Mouse (Mus musculus): ENCODE data around the gene Nrl. TPM values are rescaled to one million over a fixed set of nuclear protein-coding genes. Genes with fewer than 3 reads are reported as not detected.

Nrl gene
- polyA plus RNA-seq, 2 experiments: not detected

DNA sequence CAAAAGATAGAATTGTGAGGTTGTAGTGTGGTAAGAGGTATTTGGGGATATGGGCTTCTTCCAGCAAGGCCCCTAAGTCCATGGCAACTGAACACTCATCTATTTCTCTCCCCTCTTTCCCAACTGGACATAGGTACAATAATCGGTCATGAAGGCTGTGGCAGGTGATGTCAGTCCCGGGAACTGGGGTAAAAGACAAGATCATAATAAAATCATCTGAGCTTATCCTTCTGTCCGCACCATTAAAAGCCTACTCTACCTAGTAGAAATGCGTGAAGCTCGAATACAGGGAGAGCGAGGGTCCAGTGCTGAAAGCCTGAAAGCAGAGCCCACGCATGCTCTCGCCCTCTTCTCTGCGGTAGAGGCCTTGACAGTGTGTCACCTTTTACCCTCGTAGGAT, 45.2 kb downstream of the Nrl start:
- WGBS (ENCODE audit: insufficient replicate concordance): 78% methylated on average over 10 of the region's 10 CpGs
- no peaks in the 10 kb centered on the region for H3K27me3 ChIP-seq (ENCODE audit: control insufficient read depth, insufficient read depth, low read length)
- H3K36me3 ChIP-seq (replicated peaks; ENCODE audit: control insufficient read depth, insufficient read depth, low read depth): no peaks in the 10 kb centered on the region
- H3K4me3 ChIP-seq (ENCODE audit: insufficient read depth in 1 of 2, low read depth in 2 of 2, low read length in 2 of 2): peak overlapping the region in 1 of 2 experiments; percentile 83; a peak in 2 of 4 replicates
- H3K9me3 ChIP-seq (ENCODE audit: control insufficient read depth, low read length): no peaks in the 10 kb centered on the region
- H3K4me2 ChIP-seq (ENCODE audit: low read depth): peak overlapping the region; percentile 84
- ATAC-seq (ENCODE audit: insufficient read depth): no peak
- H3K27ac ChIP-seq: no peak overlapping the region; the same call in 1 of the 2 replicates
- peaks cover 34 to 43% of the 10 kb centered on the region in 2 experiments for H3K4me1 ChIP-seq (replicated peaks; ENCODE audit: control insufficient read depth in 2 of 2, insufficient read depth in 2 of 2, low read length in 1 of 2)
- TF ChIP-seq CTCF (IDR thresholded peaks at IDR 0.05; ENCODE audit: low read depth) (no peak), EP300 (IDR thresholded peaks at IDR 0.05; ENCODE audit: low read depth) (no peak)
- peak overlapping the region; percentile 20 for H3K9ac ChIP-seq (replicated peaks)
- DNase-seq (ENCODE audit: low read depth in 3 of 3, low spot score in 3 of 3): no peak

DNA sequence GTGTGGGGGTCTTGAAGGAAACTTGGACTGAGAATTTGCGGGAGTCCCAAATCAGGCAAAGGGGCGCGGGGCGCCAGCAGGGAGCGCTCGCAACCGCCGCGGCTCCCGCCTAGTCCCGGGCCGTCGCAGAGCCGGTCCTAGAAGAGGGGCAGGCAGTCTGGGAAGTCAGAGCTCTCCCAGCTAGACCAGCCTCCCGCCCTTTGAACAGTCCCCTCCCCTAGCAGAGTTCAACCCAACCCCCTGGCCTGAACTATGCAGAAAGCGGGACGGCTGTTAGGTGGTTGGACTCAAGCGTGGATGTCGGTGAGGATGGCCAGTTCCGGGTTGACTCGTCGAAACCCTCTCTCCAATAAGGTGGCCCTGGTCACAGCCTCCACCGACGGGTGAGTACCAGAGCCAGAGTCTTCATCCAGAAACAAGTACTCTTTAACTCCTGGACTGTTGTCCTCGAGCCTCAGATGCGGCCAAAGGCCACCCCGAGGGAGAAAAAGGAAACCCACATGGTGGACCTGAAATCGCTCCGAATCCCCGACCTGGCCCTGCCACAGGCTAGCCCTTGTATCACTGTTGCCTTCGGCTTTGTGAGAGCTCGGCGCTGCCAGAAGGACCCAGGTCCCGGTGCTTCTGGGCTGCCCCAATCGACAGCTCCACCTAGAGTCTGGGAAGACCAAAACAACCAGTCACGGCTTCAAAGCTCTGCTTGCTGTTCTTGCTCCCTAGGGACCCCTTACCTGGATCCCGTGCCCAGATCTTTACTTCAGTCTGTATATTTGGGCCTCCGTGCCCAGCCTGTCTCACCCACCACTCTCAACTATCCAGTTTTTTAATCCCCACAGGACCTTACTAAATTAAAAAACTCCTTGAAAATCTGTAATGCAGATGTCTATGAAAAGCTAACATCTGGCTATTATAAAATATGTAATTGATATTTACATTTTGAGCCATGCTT, 45.9 kb downstream of the Nrl start, which contains the start of gene Dhrs4:
TSS of gene Dhrs4 (plus strand) at position 108 of the 949 bp plus-strand sequence.
- no peaks in the 10 kb centered on the region for H3K27me3 ChIP-seq (ENCODE audit: control insufficient read depth, insufficient read depth, low read length)
- under 1% methylated on average over 38 of the region's 38 CpGs for WGBS (ENCODE audit: insufficient replicate concordance)
- H3K9me3 ChIP-seq (ENCODE audit: control insufficient read depth, low read length): no peaks in the 10 kb centered on the region
- H3K4me1 ChIP-seq (replicated peaks; ENCODE audit: control insufficient read depth in 2 of 2, insufficient read depth in 2 of 2, low read length in 1 of 2): peaks cover 34 to 43% of the 10 kb centered on the region in 2 experiments
- H3K4me3 ChIP-seq (ENCODE audit: insufficient read depth in 1 of 2, low read depth in 2 of 2, low read length in 2 of 2): peak within 1 kb of the TSS; percentile 78 to 83
- H3K36me3 ChIP-seq (replicated peaks; ENCODE audit: control insufficient read depth, insufficient read depth, low read depth): no peaks in the 10 kb centered on the region
- peak within 1 kb of the TSS; percentile 87 for H3K27ac ChIP-seq
- TF ChIP-seq EP300 (IDR thresholded peaks at IDR 0.05; ENCODE audit: low read depth) (peak; percentile 14; the same call in 1 of the 2 replicates), CTCF (IDR thresholded peaks at IDR 0.05; ENCODE audit: low read depth) (peak; percentile 92)
- ATAC-seq (ENCODE audit: insufficient read depth) (peak; percentile 84), DNase-seq (ENCODE audit: low read depth in 3 of 3, low spot score in 3 of 3) (peak; percentile 73 to 80 (median 76))
- H3K4me2 ChIP-seq (ENCODE audit: low read depth): peak within 1 kb of the TSS; percentile 84
- peak within 1 kb of the TSS; percentile 92 for H3K9ac ChIP-seq (replicated peaks)

DNA sequence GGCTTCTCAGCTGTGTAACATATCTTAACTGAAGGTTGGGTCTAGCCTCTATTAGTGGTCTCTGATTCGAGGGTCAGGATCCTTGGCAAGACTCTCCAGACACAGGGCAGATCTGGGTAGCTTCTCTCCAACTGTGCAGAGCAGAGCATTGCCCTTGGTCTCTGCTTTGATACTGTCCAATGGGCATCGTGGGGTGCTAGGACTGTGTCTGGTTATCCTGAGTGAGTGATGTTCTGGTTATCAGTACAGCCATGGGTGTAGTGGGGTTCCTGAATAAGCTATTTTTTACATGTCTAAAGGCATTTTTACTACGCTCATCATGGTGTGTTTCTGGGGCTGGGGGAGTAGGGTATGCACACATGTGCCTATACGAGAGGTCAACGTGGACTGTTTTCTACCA, 47.0 kb downstream of the Nrl start:
- TF ChIP-seq CTCF (IDR thresholded peaks at IDR 0.05; ENCODE audit: low read depth) (no peak), EP300 (IDR thresholded peaks at IDR 0.05; ENCODE audit: low read depth) (0 out of 2 replicates have a peak, but pooled peaks have one; percentile 19)
- Histone ChIP-seq H3K9ac (replicated peaks) (peak overlapping the region; percentile 92), H3K36me3 (replicated peaks; ENCODE audit: control insufficient read depth, insufficient read depth, low read depth) (no peaks in the 10 kb centered on the region), H3K4me1 (replicated peaks; ENCODE audit: control insufficient read depth in 2 of 2, insufficient read depth in 2 of 2, low read length in 1 of 2) (peaks cover 34 to 43% of the 10 kb centered on the region in 2 experiments), H3K27ac (peak overlapping the region; percentile 87), H3K27me3 (ENCODE audit: control insufficient read depth, insufficient read depth, low read length) (no peaks in the 10 kb centered on the region), H3K4me3 (ENCODE audit: insufficient read depth in 1 of 2, low read depth in 2 of 2, low read length in 2 of 2) (peak overlapping the region; percentile 78 to 83), H3K9me3 (ENCODE audit: control insufficient read depth, low read length) (no peaks in the 10 kb centered on the region), H3K4me2 (ENCODE audit: low read depth) (peak overlapping the region; percentile 84)
- DNase-seq (ENCODE audit: low read depth in 3 of 3, low spot score in 3 of 3) (peak in 2 of 3 experiments; percentile 52 to 54), ATAC-seq (ENCODE audit: insufficient read depth) (peak; percentile 78)
- WGBS (ENCODE audit: insufficient replicate concordance): 21% methylated on average over 5 of the region's 5 CpGs

DNA sequence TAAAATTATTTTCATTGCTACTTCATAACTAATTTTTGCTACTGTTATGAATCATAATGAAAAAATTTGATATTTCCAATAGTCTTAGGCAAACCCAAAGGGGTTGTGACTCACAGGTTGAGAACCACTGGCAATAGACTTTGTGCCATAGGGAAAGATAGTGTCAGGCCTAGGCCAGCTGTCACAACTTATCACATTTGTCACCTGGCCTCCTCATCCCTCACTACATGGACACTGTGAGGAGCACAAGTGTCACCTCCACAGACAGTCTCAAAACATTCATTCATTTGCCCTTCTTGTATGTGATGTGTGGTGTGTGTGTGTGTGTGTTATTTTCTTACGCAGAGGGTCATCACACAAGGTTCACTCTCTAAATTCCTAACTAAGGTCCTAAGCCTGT, 47.4 kb downstream of the Nrl start:
- no peaks in the 10 kb centered on the region for H3K36me3 ChIP-seq (replicated peaks; ENCODE audit: control insufficient read depth, insufficient read depth, low read depth)
- peak overlapping the region; percentile 23; the same call in 1 of the 2 replicates for H3K9ac ChIP-seq (replicated peaks)
- DNase-seq (ENCODE audit: low read depth in 3 of 3, low spot score in 3 of 3): peak in 2 of 3 experiments; percentile 45 to 47
- peak; percentile 66 for ATAC-seq (ENCODE audit: insufficient read depth)
- no peaks in the 10 kb centered on the region for H3K27me3 ChIP-seq (ENCODE audit: control insufficient read depth, insufficient read depth, low read length)
- H3K4me3 ChIP-seq (ENCODE audit: insufficient read depth in 1 of 2, low read depth in 2 of 2, low read length in 2 of 2): no peak overlapping the region; a peak in 1 of 4 replicates
- peaks cover 34 to 43% of the 10 kb centered on the region in 2 experiments for H3K4me1 ChIP-seq (replicated peaks; ENCODE audit: control insufficient read depth in 2 of 2, insufficient read depth in 2 of 2, low read length in 1 of 2)
- peak overlapping the region; percentile 84 for H3K4me2 ChIP-seq (ENCODE audit: low read depth)
- H3K27ac ChIP-seq: peak overlapping the region; percentile 87
- no peaks in the 10 kb centered on the region for H3K9me3 ChIP-seq (ENCODE audit: control insufficient read depth, low read length)
- TF ChIP-seq CTCF (IDR thresholded peaks at IDR 0.05; ENCODE audit: low read depth): no peak
- TF ChIP-seq EP300 (IDR thresholded peaks at IDR 0.05; ENCODE audit: low read depth): peak; percentile 42; the same call in 1 of the 2 replicates
- WGBS (ENCODE audit: insufficient replicate concordance): 89% methylated on average over 1 of the region's 1 CpGs

DNA sequence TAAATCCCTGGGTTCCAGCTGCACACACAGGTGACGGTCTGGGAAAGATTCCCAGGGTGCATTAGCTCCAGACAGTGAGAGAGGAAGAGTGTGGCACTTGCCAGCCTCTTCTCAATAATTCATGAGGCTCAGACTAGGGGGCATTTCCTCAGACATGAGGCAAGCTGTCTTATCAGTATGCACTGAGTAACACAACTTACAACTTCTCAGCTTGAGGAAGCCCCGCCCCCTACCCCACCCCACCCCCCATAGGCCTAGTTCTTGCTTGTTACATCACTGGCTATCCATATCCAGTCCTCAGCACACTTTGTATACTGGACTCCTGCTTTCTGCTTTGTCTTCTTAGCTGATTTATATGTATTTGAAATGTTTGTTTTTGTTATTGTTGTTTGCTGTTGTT, 49.1 kb downstream of the Nrl start:
- Histone ChIP-seq H3K4me3 (ENCODE audit: insufficient read depth in 1 of 2, low read depth in 2 of 2, low read length in 2 of 2) (no peak overlapping the region), H3K9ac (replicated peaks) (no peak overlapping the region; the same call in 1 of the 2 replicates), H3K9me3 (ENCODE audit: control insufficient read depth, low read length) (no peaks in the 10 kb centered on the region), H3K27me3 (ENCODE audit: control insufficient read depth, insufficient read depth, low read length) (no peaks in the 10 kb centered on the region), H3K27ac (no peak overlapping the region), H3K4me1 (replicated peaks; ENCODE audit: control insufficient read depth in 2 of 2, insufficient read depth in 2 of 2, low read length in 1 of 2) (peaks cover 31 to 44% of the 10 kb centered on the region in 2 experiments), H3K36me3 (replicated peaks; ENCODE audit: control insufficient read depth, insufficient read depth, low read depth) (no peaks in the 10 kb centered on the region), H3K4me2 (ENCODE audit: low read depth) (peak overlapping the region; percentile 22; the same call in 1 of the 2 replicates)
- TF ChIP-seq CTCF (IDR thresholded peaks at IDR 0.05; ENCODE audit: low read depth) (no peak), EP300 (IDR thresholded peaks at IDR 0.05; ENCODE audit: low read depth) (no peak)
- no peak for DNase-seq (ENCODE audit: low read depth in 3 of 3, low spot score in 3 of 3)
- ATAC-seq (ENCODE audit: insufficient read depth): 0 out of 2 replicates have a peak, but pooled peaks have one; percentile 12
- WGBS (ENCODE audit: insufficient replicate concordance): 25% methylated on average over 2 of the region's 2 CpGs
